Mouse (Mus musculus) bone marrow macrophage, adult 2 months (primary cell): ENCODE data around the gene Prodh2.

Experiments used
- CTCF ChIP-seq: IDR thresholded peaks from 2 replicates; pipeline ENCODE4 v1.5.1; 2012; ENCODE audit warnings: low read depth, mild to moderate bottlenecking, low read length, moderate library complexity
- POLR2A ChIP-seq: IDR thresholded peaks from 2 replicates; pipeline ENCODE4 v1.6.1; 2012; ENCODE audit warnings: mild to moderate bottlenecking, low read depth, low read length, borderline replicate concordance

- TF ChIP-seq CTCF (no peak), POLR2A (no peak)
Observed at GRCm38 (mm10) chr7:30522871-30523270, 29.4 kb downstream of the Prodh2 start.
